Mouse (Mus musculus) kidney, adult 2 months (tissue): ENCODE measurements around the gene Etl4. TPM values are rescaled to one million over a fixed set of nuclear protein-coding genes. Genes with fewer than 3 reads are reported as not detected.

Experiments used
- DNase-seq: peaks from one replicate; pipeline ENCODE4 v3.0.0; 2021
- H3K27ac ChIP-seq: fragments of 200-500 bp; 2 replicates; pipeline ENCODE4 v1.5.1; 2012; ENCODE audit warnings: low read depth, low read length, control low read depth, inconsistent platforms; ENCODE audit not compliant: insufficient read depth
- H3K27me3 ChIP-seq: fragments of 200-500 bp; replicated peaks from 2 replicates; pipeline ENCODE4 v1.6.1; 2012; ENCODE audit warnings: mild to moderate bottlenecking, moderate library complexity, low read length, inconsistent platforms; ENCODE audit not compliant: control insufficient read depth, insufficient read depth
- H3K36me3 ChIP-seq: fragments of 200-500 bp; 2 replicates; pipeline ENCODE4 v1.6.1; 2012; ENCODE audit warnings: mild to moderate bottlenecking, moderate library complexity, low read length, inconsistent platforms; ENCODE audit not compliant: control insufficient read depth, insufficient read depth
- H3K4me1 ChIP-seq: fragments of 200-500 bp; 2 replicates; pipeline ENCODE4 v1.6.1; 2011; ENCODE audit warnings: low read length; ENCODE audit not compliant: control insufficient read depth, insufficient read depth
- H3K4me3 ChIP-seq: fragments of 200-500 bp; 2 replicates; pipeline ENCODE4 v1.5.1; 2011; ENCODE audit warnings: mild to moderate bottlenecking, low read depth, low read length, control low read depth; ENCODE audit not compliant: insufficient read depth
- CTCF ChIP-seq: fragments of 200-500 bp; conservative IDR thresholded peaks from 2 replicates; pipeline ENCODE4 v1.5.1; 2011; ENCODE audit warnings: low read depth, mild to moderate bottlenecking, control low read depth, low read length, moderate library complexity, mixed read lengths; ENCODE audit not compliant: insufficient read depth, insufficient read length
- POLR2A ChIP-seq: fragments of 200-500 bp; IDR thresholded peaks from one replicate; pipeline ENCODE4 v1.6.1; 2011; ENCODE audit warnings: low read depth, low read length, control low read depth
- WGBS: fragments of 180-500 bp; shearing (Covaris S2); methylation state at CpG from one replicate; pipeline ENCODE4 v1.1.7; 2018; 5-methylcytosine and 5-hydroxymethylcytosine counted together
- polyA plus RNA-seq: library from polyadenylated mRNA; depleted of rRNA; stranded (reverse); fragments of >200 nt; gene quantifications from 2 replicates; pipeline ENCODE4 v1.2.3, GENCODE M21; 2012

Etl4 gene
- polyA plus RNA-seq, 1 experiment = 21.4 TPM

GRCm38 (mm10) chr2:20526856-20527255 lies 617.3 kb downstream of the Etl4 start:
- no peak overlapping the region for H3K4me3 ChIP-seq
- peak overlapping the region; percentile 53; the same call in 1 of the 2 replicates for H3K27ac ChIP-seq
- no peaks in the 10 kb centered on the region; the same call in 1 of the 2 replicates for H3K36me3 ChIP-seq
- WGBS = 97% methylated on average over 3 of the region's 3 CpGs
- no peak for DNase-seq
- no peaks in the 10 kb centered on the region for H3K27me3 ChIP-seq
- H3K4me1 ChIP-seq = no peaks in the 10 kb centered on the region
- TF ChIP-seq CTCF = no peak
- TF ChIP-seq POLR2A = no peak

DNA sequence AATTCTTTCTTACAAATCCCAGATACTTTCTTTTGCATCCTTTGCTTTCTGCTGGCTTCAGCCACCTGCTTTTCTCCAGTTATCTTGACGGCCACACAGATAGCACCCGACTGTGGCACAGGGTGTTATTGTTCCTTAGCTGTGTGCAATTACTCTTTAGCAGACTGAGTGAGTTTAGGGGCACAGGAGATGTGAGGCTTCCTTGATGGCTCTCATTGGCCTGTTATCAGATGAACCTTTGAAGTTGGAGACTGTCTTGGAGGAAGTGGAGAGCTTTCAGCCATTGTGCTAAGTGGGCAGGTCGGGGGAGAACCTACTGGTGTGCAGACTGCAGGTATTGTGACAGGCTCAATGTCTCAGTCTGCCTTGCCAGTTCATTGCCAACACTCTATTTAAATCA lies 623.0 kb downstream of the Etl4 start:
- WGBS = 48% methylated on average over 3 of the region's 3 CpGs
- Histone ChIP-seq H3K4me3 (no peak overlapping the region), H3K4me1 (no peaks in the 10 kb centered on the region), H3K36me3 (no peaks in the 10 kb centered on the region; the same call in 1 of the 2 replicates), H3K27me3 (no peaks in the 10 kb centered on the region), H3K27ac (no peak overlapping the region)
- TF ChIP-seq CTCF = no peak
- TF ChIP-seq POLR2A = no peak
- DNase-seq = no peak

DNA sequence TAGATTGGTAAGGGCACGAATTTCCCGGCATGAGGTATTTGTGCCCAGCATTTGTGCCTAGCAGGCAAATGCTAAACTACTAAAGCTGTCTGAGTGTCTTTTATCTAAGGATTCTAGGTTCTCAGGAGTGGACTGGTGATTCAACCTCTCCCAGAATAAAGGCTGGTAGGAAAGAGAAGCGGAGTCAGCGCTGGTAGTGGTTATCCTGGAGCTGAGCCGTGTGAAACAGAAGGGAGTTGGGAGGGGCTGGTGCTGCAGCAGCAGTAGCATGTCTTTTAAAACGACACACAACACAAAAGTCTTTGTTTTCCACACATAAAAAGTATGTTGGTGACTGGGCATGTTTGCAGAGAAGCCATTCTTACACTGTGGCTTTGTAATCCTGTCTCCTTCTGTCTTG lies 628.2 kb downstream of the Etl4 start:
- TF ChIP-seq POLR2A (no peak), CTCF (no peak)
- Histone ChIP-seq H3K36me3 (no peaks in the 10 kb centered on the region), H3K4me1 (no peaks in the 10 kb centered on the region), H3K27ac (no peak overlapping the region), H3K27me3 (no peaks in the 10 kb centered on the region), H3K4me3 (no peak overlapping the region)
- WGBS = 74% methylated on average over 6 of the region's 6 CpGs
- DNase-seq = no peak

GRCm38 (mm10) chr2:20538871-20539270 lies 629.3 kb downstream of the Etl4 start:
- Histone ChIP-seq H3K4me3 (no peak overlapping the region), H3K4me1 (no peaks in the 10 kb centered on the region), H3K27ac (no peak overlapping the region), H3K36me3 (no peaks in the 10 kb centered on the region), H3K27me3 (no peaks in the 10 kb centered on the region)
- TF ChIP-seq POLR2A (no peak), CTCF (no peak)
- WGBS = 83% methylated on average over 4 of the region's 4 CpGs
- no peak for DNase-seq

GRCm38 (mm10) chr2:20541261-20541660 lies 631.7 kb downstream of the Etl4 start:
- no peaks in the 10 kb centered on the region for H3K36me3 ChIP-seq
- TF ChIP-seq CTCF (no peak), POLR2A (no peak)
- no peaks in the 10 kb centered on the region for H3K27me3 ChIP-seq
- DNase-seq = no peak
- H3K4me3 ChIP-seq = no peak overlapping the region
- peaks cover 8% of the 10 kb centered on the region for H3K4me1 ChIP-seq
- H3K27ac ChIP-seq = no peak overlapping the region

DNA sequence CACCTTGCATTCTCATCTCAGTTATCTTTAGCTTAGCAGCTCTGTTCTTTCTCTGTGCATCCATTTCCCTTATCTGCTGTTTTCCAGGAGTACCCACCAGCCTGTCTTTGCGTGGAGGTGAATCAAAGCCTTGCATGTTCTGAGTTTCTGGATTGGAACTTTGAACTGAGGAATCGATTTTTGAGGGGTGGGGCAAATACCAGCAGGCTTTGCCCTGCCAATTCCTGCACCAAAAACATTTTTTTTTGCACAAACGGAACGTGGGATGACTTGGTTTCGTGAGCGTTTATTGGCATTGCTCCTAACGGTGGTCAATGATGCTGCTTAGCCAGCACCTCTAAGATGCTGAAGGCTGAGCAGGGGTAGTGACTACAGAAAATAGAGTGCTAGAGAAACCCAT lies 632.7 kb downstream of the Etl4 start:
- Histone ChIP-seq H3K4me3 (no peak overlapping the region), H3K27me3 (no peaks in the 10 kb centered on the region), H3K4me1 (peaks cover 18% of the 10 kb centered on the region), H3K27ac (no peak overlapping the region), H3K36me3 (no peaks in the 10 kb centered on the region)
- TF ChIP-seq POLR2A (no peak), CTCF (no peak)
- DNase-seq = no peak
- 83% methylated on average over 7 of the region's 7 CpGs for WGBS

GRCm38 (mm10) chr2:20545624-20546023 lies 636.0 kb downstream of the Etl4 start:
- TF ChIP-seq CTCF = no peak
- no peak for TF ChIP-seq POLR2A
- H3K27me3 ChIP-seq = no peaks in the 10 kb centered on the region
- WGBS = 25% methylated on average over 2 of the region's 2 CpGs
- DNase-seq = peak; percentile 37
- no peaks in the 10 kb centered on the region for H3K36me3 ChIP-seq
- peaks cover 20% of the 10 kb centered on the region for H3K4me1 ChIP-seq
- H3K4me3 ChIP-seq = no peak overlapping the region
- H3K27ac ChIP-seq = no peak overlapping the region

DNA sequence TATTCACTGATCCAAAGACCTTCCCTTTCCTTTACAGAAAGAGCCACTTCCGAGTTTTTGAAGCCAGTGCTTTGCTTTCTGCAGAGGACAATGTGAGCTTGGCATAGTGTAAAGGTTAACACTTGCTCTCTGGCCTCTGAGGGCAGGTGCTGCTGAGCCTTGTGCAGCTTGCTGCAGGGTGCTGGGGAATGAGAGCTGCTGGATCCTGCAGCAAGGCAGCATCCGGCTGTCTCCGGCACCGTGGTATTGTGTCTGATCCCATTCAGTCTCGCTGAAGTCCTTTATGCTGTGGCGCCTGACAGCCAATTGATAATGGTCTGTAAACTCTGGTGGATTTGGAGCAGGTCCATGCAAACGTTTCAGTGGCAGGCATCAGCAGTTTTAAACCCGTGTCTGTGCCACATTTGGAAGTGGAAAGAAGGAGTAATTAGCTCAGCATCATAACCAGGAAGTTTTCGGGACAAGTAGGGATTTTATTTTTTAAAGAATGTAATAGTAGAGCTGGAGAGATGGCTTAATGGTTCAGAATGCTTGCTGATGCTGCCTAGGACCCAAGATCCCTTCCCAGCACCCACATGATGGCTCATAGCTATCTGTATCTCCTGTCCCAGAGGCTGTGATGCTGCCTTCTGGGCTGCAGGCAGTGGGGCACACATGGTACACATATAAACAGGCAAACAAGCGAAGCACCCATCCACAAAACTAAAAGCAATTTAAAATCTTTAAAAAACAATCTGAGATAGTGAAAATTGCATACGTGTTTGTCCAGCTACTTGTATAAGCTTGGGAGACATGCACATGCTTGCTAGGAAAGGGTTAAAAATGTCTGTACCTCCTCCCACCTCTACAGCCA lies 637.1 kb downstream of the Etl4 start:
- Histone ChIP-seq H3K27me3 (no peaks in the 10 kb centered on the region), H3K36me3 (no peaks in the 10 kb centered on the region), H3K27ac (peak overlapping the region; percentile 12; the same call in 1 of the 2 replicates), H3K4me1 (peaks cover 20% of the 10 kb centered on the region), H3K4me3 (peak overlapping the region; percentile 8; the same call in 1 of the 2 replicates)
- peak; percentile 68 for DNase-seq
- WGBS = 14% methylated on average over 11 of the region's 11 CpGs
- TF ChIP-seq POLR2A (no peak), CTCF (no peak)
